Mouse (Mus musculus) neural tube, embryonic 13.5 days (tissue): ENCODE data around the gene Sult2a5. TPM values are rescaled to one million over a fixed set of nuclear protein-coding genes. Genes with fewer than 3 reads are reported as not detected.

ENCODE experiments used
- ATAC-seq: fragments of 200-750 bp; cut with Nextera tagmentation; 2 replicates; pipeline ENCODE4 v1.8.0; 2017; ENCODE audit warnings: low read depth, mild to moderate bottlenecking, moderate TSS enrichment, moderate library complexity
- H3K27ac ChIP-seq: fragments of 300-500 bp; sonication (generic); replicated peaks from 2 replicates; pipeline ENCODE4 v1.5.1; 2015; ENCODE audit warnings: moderate library complexity, mild to moderate bottlenecking, inconsistent platforms
- H3K27me3 ChIP-seq: fragments of 300-500 bp; sonication (generic); 2 replicates; pipeline ENCODE4 v1.6.1; 2015; ENCODE audit warnings: mild to moderate bottlenecking, inconsistent platforms
- H3K36me3 ChIP-seq: fragments of 300-500 bp; sonication (generic); 2 replicates; pipeline ENCODE4 v1.6.1; 2015; ENCODE audit warnings: mild to moderate bottlenecking, inconsistent platforms
- H3K4me1 ChIP-seq: fragments of 300-500 bp; sonication (generic); replicated peaks from 2 replicates; pipeline ENCODE4 v1.6.1; 2015; ENCODE audit warnings: inconsistent platforms
- H3K4me2 ChIP-seq: fragments of 300-500 bp; sonication (generic); 2 replicates; pipeline ENCODE4 v1.6.1; 2015; ENCODE audit warnings: inconsistent platforms, mild to moderate bottlenecking, moderate library complexity
- H3K4me3 ChIP-seq: fragments of 300-500 bp; sonication (generic); 2 replicates; pipeline ENCODE4 v1.5.1; 2015; ENCODE audit warnings: mild to moderate bottlenecking, inconsistent platforms
- H3K9ac ChIP-seq: fragments of 300-500 bp; sonication (generic); 2 replicates; pipeline ENCODE4 v1.6.1; 2015; ENCODE audit warnings: moderate library complexity, mild to moderate bottlenecking, inconsistent platforms
- H3K9me3 ChIP-seq: fragments of 300-500 bp; sonication (generic); 2 replicates; pipeline ENCODE4 v1.6.1; 2016; ENCODE audit warnings: inconsistent platforms
- polyA plus RNA-seq: library from polyadenylated mRNA; unstranded; fragments of >200 nt; fragmentation: Nextera tagmentation; extraction: Ambion mirVana; gene quantifications from 2 replicates; pipeline ENCODE4 v1.2.1, GENCODE M21; 2015

Gene Sult2a5
- polyA plus RNA-seq, result not detected in 2 replicates

DNA sequence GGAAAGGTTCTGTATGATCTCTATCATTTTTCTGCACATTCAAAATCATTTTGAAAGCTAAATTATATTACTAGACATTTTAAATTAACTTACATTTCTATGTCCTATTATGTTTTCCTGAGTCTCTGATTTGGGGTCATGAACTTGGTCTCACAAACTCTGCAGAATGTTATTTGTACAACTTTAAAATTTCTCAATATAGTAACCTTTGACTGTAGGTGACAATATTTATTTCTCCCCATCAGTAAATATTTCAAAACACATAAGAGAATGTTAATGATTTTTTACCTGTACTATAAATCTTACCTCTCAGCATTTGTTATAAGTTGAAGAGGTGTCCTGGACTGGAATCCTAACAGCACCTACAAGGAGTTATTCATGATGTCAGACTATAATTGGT is at the start of gene Sult2a5:
Gene Sult2a5, plus strand, starts transcription at position 301 of the 400 bp plus-strand sequence.
- no peaks in the 10 kb centered on the region for H3K27me3 ChIP-seq
- no peak for ATAC-seq

More for the DNA sequence above, at the start of gene Sult2a5:
- H3K4me1 ChIP-seq, result no peaks in the 10 kb centered on the region
- H3K9me3 ChIP-seq, result peaks cover 9% of the 10 kb centered on the region
- no peak within 1 kb of the TSS for H3K27ac ChIP-seq
- no peak within 1 kb of the TSS for H3K4me2 ChIP-seq
- no peak within 1 kb of the TSS for H3K9ac ChIP-seq
- no peak within 1 kb of the TSS for H3K4me3 ChIP-seq
- no peaks in the 10 kb centered on the region for H3K36me3 ChIP-seq

Other genes starting within 250 kb of the Sult2a5 start
- gene Cabp5, start 225.8 kb upstream of the Sult2a5 start, polyA plus RNA-seq, result 0.11 TPM in 1 of 2 replicates, not detected in the other
- gene Bsph1, start 173.1 kb upstream of the Sult2a5 start, polyA plus RNA-seq, result not detected in 2 replicates
- gene Bsph2, start 52.9 kb upstream of the Sult2a5 start, polyA plus RNA-seq, result not detected in 2 replicates
- gene Sult2a2, start 109.5 kb downstream of the Sult2a5 start, polyA plus RNA-seq, result not detected in 2 replicates
- not detected in 2 replicates for gene Sult2a1, start 213.4 kb downstream of the Sult2a5 start, polyA plus RNA-seq